Mouse (Mus musculus) heart, embryonic 15.5 days (tissue): ENCODE data around the gene Cldn15. TPM values are rescaled to one million over a fixed set of nuclear protein-coding genes. Genes with fewer than 3 reads are reported as not detected.

ENCODE experiments used
- ATAC-seq: fragments of 200-750 bp; cut with Nextera tagmentation; replicated peaks from 2 replicates; pipeline ENCODE4 v1.8.0; 2017; ENCODE audit warnings: low read depth, moderate TSS enrichment; ENCODE audit not compliant: insufficient number of reproducible peaks, insufficient read depth, low FRiP score
- H3K27ac ChIP-seq: fragments of 300-500 bp; sonication (generic); 2 replicates; pipeline ENCODE4 v1.5.1; 2015; ENCODE audit warnings: mild to moderate bottlenecking, inconsistent platforms
- H3K27me3 ChIP-seq: fragments of 300-500 bp; sonication (generic); 2 replicates; pipeline ENCODE4 v1.6.1; 2015; ENCODE audit warnings: inconsistent platforms
- H3K36me3 ChIP-seq: fragments of 300-500 bp; sonication (generic); 2 replicates; pipeline ENCODE4 v1.6.1; 2015; ENCODE audit warnings: mild to moderate bottlenecking, inconsistent platforms
- H3K4me1 ChIP-seq: fragments of 300-500 bp; sonication (generic); replicated peaks from 2 replicates; pipeline ENCODE4 v1.6.1; 2015; ENCODE audit warnings: inconsistent platforms
- H3K4me2 ChIP-seq: fragments of 300-500 bp; sonication (generic); 2 replicates; pipeline ENCODE4 v1.6.1; 2015; ENCODE audit warnings: inconsistent platforms, mild to moderate bottlenecking, moderate library complexity
- H3K4me3 ChIP-seq: fragments of 300-500 bp; sonication (generic); 2 replicates; pipeline ENCODE4 v1.5.1; 2015; ENCODE audit warnings: mild to moderate bottlenecking, inconsistent platforms
- H3K9ac ChIP-seq: fragments of 300-500 bp; sonication (generic); 2 replicates; pipeline ENCODE4 v1.6.1; 2015; ENCODE audit warnings: mild to moderate bottlenecking, inconsistent platforms
- H3K9me3 ChIP-seq: fragments of 300-500 bp; sonication (generic); replicated peaks from 2 replicates; pipeline ENCODE4 v1.6.1; 2016; ENCODE audit warnings: inconsistent platforms
- WGBS: fragments of 180-500 bp; shearing (Covaris S2); methylation state at CpG from one replicate; pipeline ENCODE4 v1.1.7; 2015; ENCODE audit warnings: mixed read lengths; 5-methylcytosine and 5-hydroxymethylcytosine counted together
- polyA plus RNA-seq: library from polyadenylated mRNA; unstranded; fragments of >200 nt; fragmentation: Nextera tagmentation; extraction: Ambion mirVana; gene quantifications from 2 replicates; pipeline ENCODE4 v1.2.1, GENCODE M21; 2015

Cldn15 gene
- polyA plus RNA-seq, 1 experiment from 2014 or later, result 6.7 TPM

GRCm38 (mm10) chr5:136950521-136950920 lies 15.9 kb upstream of the Cldn15 start:
- H3K4me3 ChIP-seq, result no peak overlapping the region
- H3K27ac ChIP-seq, result no peak overlapping the region
- H3K4me1 ChIP-seq, result peaks cover 12% of the 10 kb centered on the region
- ATAC-seq, result no peak
- WGBS, result 81% methylated on average over 6 of the region's 6 CpGs
- no peaks in the 10 kb centered on the region for H3K27me3 ChIP-seq
- no peaks in the 10 kb centered on the region for H3K36me3 ChIP-seq
- no peak overlapping the region for H3K9ac ChIP-seq
- no peak overlapping the region for H3K4me2 ChIP-seq
- no peaks in the 10 kb centered on the region for H3K9me3 ChIP-seq

GRCm38 (mm10) chr5:136952153-136952552 lies 14.3 kb upstream of the Cldn15 start:
- Histone ChIP-seq H3K27ac (no peak overlapping the region), H3K9ac (no peak overlapping the region), H3K4me1 (peaks cover 12% of the 10 kb centered on the region), H3K27me3 (no peaks in the 10 kb centered on the region), H3K36me3 (no peaks in the 10 kb centered on the region), H3K9me3 (no peaks in the 10 kb centered on the region), H3K4me3 (no peak overlapping the region), H3K4me2 (no peak overlapping the region)
- ATAC-seq, result no peak
- 57% methylated on average over 4 of the region's 4 CpGs for WGBS

- Histone ChIP-seq H3K27me3 (no peaks in the 10 kb centered on the region), H3K27ac (peak within 1 kb of the TSS; percentile 76), H3K9me3 (no peaks in the 10 kb centered on the region), H3K4me1 (peaks cover 12% of the 10 kb centered on the region), H3K9ac (peak within 1 kb of the TSS; percentile 89), H3K4me3 (peak within 1 kb of the TSS; percentile 92), H3K36me3 (no peaks in the 10 kb centered on the region), H3K4me2 (peak within 1 kb of the TSS; percentile 68)
- peak; percentile 100 for ATAC-seq
- WGBS, result under 1% methylated on average over 23 of the region's 23 CpGs
Measured at GRCm38 (mm10) chr5:136953015-136953414, 13.4 kb upstream of the Cldn15 start, which contains the start of gene Fis1. Gene Fis1 (plus strand): TSS chr5:136953275.

GRCm38 (mm10) chr5:136953440-136953951 lies 12.9 kb upstream of the Cldn15 start:
- peak overlapping the region; percentile 68 for H3K4me2 ChIP-seq
- no peaks in the 10 kb centered on the region for H3K36me3 ChIP-seq
- no peaks in the 10 kb centered on the region for H3K9me3 ChIP-seq
- WGBS, result 3% methylated on average over 12 of the region's 12 CpGs
- no peaks in the 10 kb centered on the region for H3K27me3 ChIP-seq
- peak; percentile 12; the same call in 1 of the 2 replicates for ATAC-seq
- H3K4me1 ChIP-seq, result peaks cover 12% of the 10 kb centered on the region
- peak overlapping the region; percentile 92 for H3K4me3 ChIP-seq
- peak overlapping the region; percentile 89 for H3K9ac ChIP-seq
- H3K27ac ChIP-seq, result peak overlapping the region; percentile 76

- Histone ChIP-seq H3K27ac (no peak overlapping the region), H3K9ac (no peak overlapping the region), H3K4me1 (peaks cover 12% of the 10 kb centered on the region), H3K27me3 (no peaks in the 10 kb centered on the region), H3K4me2 (no peak overlapping the region), H3K9me3 (no peaks in the 10 kb centered on the region), H3K4me3 (no peak overlapping the region), H3K36me3 (no peaks in the 10 kb centered on the region)
- 82% methylated on average over 4 of the region's 4 CpGs for WGBS
- ATAC-seq, result no peak
Measured at GRCm38 (mm10) chr5:136955622-136956021, 10.8 kb upstream of the Cldn15 start.

GRCm38 (mm10) chr5:136957250-136957649 lies 9.2 kb upstream of the Cldn15 start:
- H3K27ac ChIP-seq, result no peak overlapping the region
- H3K4me3 ChIP-seq, result no peak overlapping the region

GRCm38 (mm10) chr5:136958991-136959605 lies 7.3 kb upstream of the Cldn15 start:
- ATAC-seq, result no peak
- no peak overlapping the region for H3K4me2 ChIP-seq

More at GRCm38 (mm10) chr5:136957250-136957649, 9.2 kb upstream of the Cldn15 start:
- no peak for ATAC-seq
- Histone ChIP-seq H3K4me1 (peaks cover 18% of the 10 kb centered on the region), H3K9ac (no peak overlapping the region), H3K4me2 (no peak overlapping the region), H3K36me3 (no peaks in the 10 kb centered on the region), H3K27me3 (no peaks in the 10 kb centered on the region), H3K9me3 (no peaks in the 10 kb centered on the region)
- WGBS, result 93% methylated on average over 1 of the region's 1 CpGs

GRCm38 (mm10) chr5:136960053-136960452 lies 6.4 kb upstream of the Cldn15 start:
- H3K27ac ChIP-seq, result no peak overlapping the region
- 93% methylated on average over 6 of the region's 6 CpGs for WGBS
- no peak overlapping the region for H3K4me3 ChIP-seq
- H3K4me2 ChIP-seq, result no peak overlapping the region
- H3K27me3 ChIP-seq, result no peaks in the 10 kb centered on the region
- peaks cover 16% of the 10 kb centered on the region for H3K36me3 ChIP-seq
- ATAC-seq, result no peak
- H3K4me1 ChIP-seq, result peaks cover 17% of the 10 kb centered on the region
- no peaks in the 10 kb centered on the region for H3K9me3 ChIP-seq
- no peak overlapping the region for H3K9ac ChIP-seq

More at GRCm38 (mm10) chr5:136958991-136959605, 7.3 kb upstream of the Cldn15 start:
- Histone ChIP-seq H3K9me3 (no peaks in the 10 kb centered on the region), H3K4me1 (peaks cover 17% of the 10 kb centered on the region), H3K27me3 (no peaks in the 10 kb centered on the region), H3K4me3 (no peak overlapping the region), H3K9ac (no peak overlapping the region), H3K27ac (no peak overlapping the region), H3K36me3 (peaks cover 10% of the 10 kb centered on the region; the same call in 1 of the 2 replicates)
- 70% methylated on average over 5 of the region's 5 CpGs for WGBS

GRCm38 (mm10) chr5:136961334-136961982 lies 5.0 kb upstream of the Cldn15 start:
- Histone ChIP-seq H3K4me1 (peaks cover 32% of the 10 kb centered on the region), H3K27ac (peak overlapping the region; percentile 84), H3K27me3 (no peaks in the 10 kb centered on the region), H3K9me3 (no peaks in the 10 kb centered on the region), H3K36me3 (peaks cover 26% of the 10 kb centered on the region), H3K4me2 (peak overlapping the region; percentile 84), H3K9ac (peak overlapping the region; percentile 78), H3K4me3 (peak overlapping the region; percentile 80)
- 25% methylated on average over 5 of the region's 5 CpGs for WGBS
- 0 out of 2 replicates have a peak, but pooled peaks have one; percentile 0 for ATAC-seq

- H3K9me3 ChIP-seq, result no peaks in the 10 kb centered on the region
- peak overlapping the region; percentile 78 for H3K9ac ChIP-seq
- H3K4me2 ChIP-seq, result peak overlapping the region; percentile 84
- WGBS, result 0% methylated on average over 20 of the region's 20 CpGs
- H3K27me3 ChIP-seq, result no peaks in the 10 kb centered on the region
- peak; percentile 87 for ATAC-seq
- peak overlapping the region; percentile 84 for H3K27ac ChIP-seq
- peaks cover 26% of the 10 kb centered on the region for H3K36me3 ChIP-seq
- H3K4me3 ChIP-seq, result peak overlapping the region; percentile 80
- H3K4me1 ChIP-seq, result peaks cover 37% of the 10 kb centered on the region
Measured at GRCm38 (mm10) chr5:136961983-136962461, 4.4 kb upstream of the Cldn15 start.

- H3K27ac ChIP-seq, result peak overlapping the region; percentile 84
- ATAC-seq, result peak; percentile 51
- H3K4me3 ChIP-seq, result peak overlapping the region; percentile 80
- H3K27me3 ChIP-seq, result no peaks in the 10 kb centered on the region
- peak overlapping the region; percentile 78 for H3K9ac ChIP-seq
- peaks cover 42% of the 10 kb centered on the region for H3K4me1 ChIP-seq
- H3K36me3 ChIP-seq, result peaks cover 26% of the 10 kb centered on the region
- under 1% methylated on average over 10 of the region's 10 CpGs for WGBS
- peak overlapping the region; percentile 84 for H3K4me2 ChIP-seq
- no peaks in the 10 kb centered on the region for H3K9me3 ChIP-seq
Measured at GRCm38 (mm10) chr5:136962501-136962900, 3.9 kb upstream of the Cldn15 start.
